Mouse (Mus musculus) heart, postnatal 0 days (tissue): ENCODE measurements around the gene Jam2.

Experiments used
- CTCF ChIP-seq: IDR thresholded peaks from 2 replicates; pipeline ENCODE4 v1.5.1; 2016; ENCODE audit warnings: antibody characterized with exemption, control low read depth, low read depth
- EP300 ChIP-seq: IDR thresholded peaks from 2 replicates; pipeline ENCODE4 v1.6.1; 2016; ENCODE audit warnings: antibody characterized with exemption, low read depth

- TF ChIP-seq CTCF (no peak), EP300 (no peak)
These were observed 19.5 kb downstream of the Jam2 start for GRCm38 (mm10) chr16:84793401-84793800.
